Mouse (Mus musculus): ENCODE measurements around the gene Sytl3. TPM values are rescaled to one million over a fixed set of nuclear protein-coding genes. Genes with fewer than 3 reads are reported as not detected.
A peak's percentile ranks its signal among the peaks of the same experiment; 100 is the strongest.

Gene Sytl3
- total RNA-seq, 2 experiments from 2014 or later = 0.19 to 0.25 TPM

GRCm38 (mm10) chr17:6773249-6773966 is 114.5 kb downstream of the Sytl3 start:
- intact Hi-C loops (cut with DNase I) = loop anchor here (5.0 kb wide), 1 partner anchor 119 kb away; no protein-coding TSS in a partner anchor
- DNase-seq = no peak

- intact Hi-C loops (cut with DNase I) = no loop called here
- DNase-seq = no peak
Measured at GRCm38 (mm10) chr17:6775221-6775620, 116.3 kb downstream of the Sytl3 start.

GRCm38 (mm10) chr17:6775671-6776070 is 116.8 kb downstream of the Sytl3 start:
- intact Hi-C loops (cut with DNase I) = no loop called here

DNA sequence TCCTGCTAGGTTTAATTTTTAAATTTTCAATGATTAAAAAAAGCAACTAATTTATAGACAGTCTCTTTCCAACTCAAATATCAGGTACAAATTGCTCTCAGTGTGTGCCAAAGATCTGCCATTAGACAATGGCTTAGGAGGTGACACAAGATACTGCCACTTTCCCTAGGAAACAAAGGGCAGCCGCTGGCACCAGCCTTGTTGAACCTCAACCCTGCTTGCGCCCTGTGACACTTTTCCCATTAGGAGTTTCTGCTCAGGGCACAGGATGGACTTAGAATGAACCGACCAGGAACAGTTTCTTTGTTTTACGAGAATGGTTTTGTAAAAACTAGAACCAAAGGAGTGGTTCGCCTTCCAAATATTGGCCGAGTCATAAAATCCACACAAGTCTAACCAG is 117.2 kb downstream of the Sytl3 start:
- intact Hi-C loops (cut with DNase I) = no loop called here
- DNase-seq = no peak

More at GRCm38 (mm10) chr17:6775671-6776070, 116.8 kb downstream of the Sytl3 start:
- no peak for DNase-seq

DNA sequence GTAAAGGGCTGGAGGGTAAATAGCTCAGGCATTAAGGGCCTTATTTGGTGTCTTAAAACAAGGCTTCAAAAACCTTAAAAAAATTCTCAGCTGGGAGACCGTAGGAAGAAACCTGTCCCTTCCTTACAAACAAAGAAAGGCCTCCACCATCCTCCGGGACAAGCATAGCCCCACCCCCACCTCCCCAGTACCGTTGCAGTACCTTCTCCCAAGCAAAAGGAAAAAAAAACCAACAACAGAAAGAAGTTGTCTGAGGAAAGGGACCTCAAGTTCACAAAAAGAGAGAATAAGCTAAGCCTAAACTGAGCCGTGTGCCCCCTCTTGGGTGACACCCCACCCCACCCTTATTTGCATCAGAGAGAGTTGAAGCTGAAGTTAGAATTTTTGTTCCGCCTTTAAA is 117.7 kb downstream of the Sytl3 start:
- DNase-seq = no peak

GRCm38 (mm10) chr17:6777061-6777460 is 118.2 kb downstream of the Sytl3 start:
- intact Hi-C loops (cut with DNase I) = no loop called here

More for the DNA sequence above, 117.7 kb downstream of the Sytl3 start:
- intact Hi-C loops (cut with DNase I) = no loop called here

DNA sequence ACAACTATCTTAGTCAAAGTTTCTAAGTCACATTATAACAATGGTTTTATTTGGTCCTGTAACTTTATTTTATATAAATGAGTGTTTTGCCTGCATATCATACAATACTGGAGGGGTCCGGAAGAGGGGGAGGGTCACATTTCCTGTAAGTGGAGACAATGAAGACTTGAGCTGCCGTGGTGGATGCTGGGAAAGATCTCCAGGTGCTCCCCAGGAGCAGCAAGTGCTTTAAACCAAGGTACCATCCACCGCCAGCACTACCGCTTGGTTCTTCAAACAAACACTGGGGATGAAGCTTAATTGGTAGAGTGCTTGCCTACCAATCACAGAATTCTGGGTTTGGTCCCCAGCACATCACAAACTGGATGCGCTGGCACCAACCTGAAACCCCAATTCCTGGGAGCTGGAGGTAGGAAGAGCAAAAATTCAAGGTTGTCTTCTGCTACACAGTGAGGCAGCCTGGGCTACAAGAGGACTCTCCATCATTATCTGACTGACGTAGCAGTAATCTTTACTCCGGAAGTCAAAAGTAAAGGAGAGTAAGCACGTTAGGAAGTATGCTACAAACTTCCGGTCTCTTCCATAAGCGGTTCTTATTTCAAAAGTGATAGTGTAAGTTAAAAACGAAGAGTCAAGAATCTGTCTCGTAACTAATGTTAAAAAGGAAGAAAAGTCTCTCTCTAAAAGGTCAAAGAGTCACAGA is 118.9 kb downstream of the Sytl3 start:
- intact Hi-C loops (cut with DNase I) = no loop called here
- DNase-seq = no peak

More at GRCm38 (mm10) chr17:6777061-6777460, 118.2 kb downstream of the Sytl3 start:
- no peak for DNase-seq

GRCm38 (mm10) chr17:6778332-6778683 is 119.4 kb downstream of the Sytl3 start:
- DNase-seq = peak; percentile 57 to 73
- intact Hi-C loops (cut with DNase I) = no loop called here

DNA sequence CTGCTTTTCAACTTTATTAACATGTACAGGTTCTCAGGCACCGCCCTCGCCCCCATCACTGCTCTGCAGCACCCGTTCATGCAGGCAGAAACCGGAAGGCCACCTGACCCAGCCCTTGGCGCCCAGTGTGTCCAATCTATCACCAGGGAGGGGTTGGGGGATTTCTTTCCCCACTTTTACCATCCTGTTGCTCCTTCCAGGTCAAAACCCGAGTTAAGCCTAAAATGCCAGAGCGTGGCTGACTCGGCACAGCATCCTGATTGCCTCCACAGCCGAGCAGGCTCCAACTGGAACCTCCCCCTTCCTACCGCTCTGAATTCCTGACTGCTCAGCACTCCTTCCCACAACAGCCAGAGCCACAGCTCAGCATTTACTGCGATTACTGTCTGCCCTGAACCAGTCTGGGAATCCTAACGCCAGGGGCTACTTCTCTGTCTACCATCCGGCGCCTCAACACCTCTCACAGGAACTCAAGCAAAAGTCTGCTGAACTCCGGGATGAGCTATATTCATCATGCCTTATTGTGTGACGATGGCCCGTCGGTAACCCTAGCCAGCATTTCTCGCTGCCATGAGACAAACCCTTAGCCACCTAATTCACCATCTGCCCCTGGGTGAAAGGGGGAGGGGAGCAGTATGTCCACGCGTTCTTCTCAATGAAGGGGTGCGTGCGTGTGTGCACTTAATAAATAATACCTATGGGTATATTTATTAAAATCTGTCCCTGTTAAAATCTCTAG is 120.0 kb downstream of the Sytl3 start:
- intact Hi-C loops (cut with DNase I) = no loop called here
- DNase-seq = peak; percentile 42 to 62

GRCm38 (mm10) chr17:6779632-6780031 is 120.7 kb downstream of the Sytl3 start:
- intact Hi-C loops (cut with DNase I) = no loop called here
- DNase-seq = no peak

DNA sequence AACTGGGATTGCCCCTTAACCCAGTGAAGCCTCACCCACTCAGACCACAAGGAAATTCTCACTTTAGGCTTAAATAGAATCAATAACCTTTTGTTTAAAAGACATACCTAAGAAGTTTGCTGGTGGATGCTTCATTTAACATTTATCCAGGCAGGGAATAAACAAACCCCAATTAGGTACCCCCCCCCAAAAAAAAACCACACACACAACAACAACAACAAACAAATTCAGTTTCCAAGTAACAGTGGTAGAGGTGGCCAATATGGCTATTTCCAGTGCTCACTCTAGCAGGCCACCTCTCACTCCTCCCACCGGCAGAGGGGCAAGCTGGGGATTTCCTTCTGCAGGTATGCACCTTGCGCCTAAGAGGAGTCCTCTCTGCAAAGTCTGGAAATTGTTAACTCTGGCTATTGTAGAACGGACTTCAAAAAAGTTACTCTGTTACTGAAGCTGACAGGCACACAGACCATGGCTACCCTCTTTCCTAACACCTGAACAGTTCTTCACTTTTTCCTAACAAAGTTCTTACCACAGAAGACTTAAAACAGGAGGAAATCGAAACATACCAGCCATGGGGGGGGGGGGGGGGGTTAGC is 121.7 kb downstream of the Sytl3 start:
- DNase-seq = no peak
- intact Hi-C loops (cut with DNase I) = no loop called here

DNA sequence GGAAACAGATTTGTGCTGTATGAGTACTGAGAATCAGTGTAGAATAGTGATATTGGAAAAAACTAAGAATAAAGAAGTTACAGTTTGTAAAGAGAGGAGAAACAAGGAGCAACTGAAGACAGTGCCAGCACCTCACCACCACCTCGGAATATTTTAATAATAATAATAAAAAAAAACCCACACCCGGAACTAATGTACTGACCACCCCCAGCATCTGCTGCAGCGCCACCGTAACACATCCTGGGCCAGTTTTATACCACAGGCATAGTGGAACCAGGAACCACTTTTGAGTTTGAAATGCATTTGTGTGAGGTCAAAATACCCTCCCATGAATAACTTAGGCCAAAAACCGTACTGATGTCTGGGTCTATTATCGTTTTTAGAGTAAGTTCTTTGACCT is 122.4 kb downstream of the Sytl3 start:
- no peak for DNase-seq
- intact Hi-C loops (cut with DNase I) = no loop called here

GRCm38 (mm10) chr17:6782033-6782526 is 123.2 kb downstream of the Sytl3 start:
- peak in 1 of 2 experiments; percentile 43 for DNase-seq
- intact Hi-C loops (cut with DNase I) = loop anchor here (2.0 kb wide), 1 partner anchor 47 kb away; no protein-coding TSS in a partner anchor

DNA sequence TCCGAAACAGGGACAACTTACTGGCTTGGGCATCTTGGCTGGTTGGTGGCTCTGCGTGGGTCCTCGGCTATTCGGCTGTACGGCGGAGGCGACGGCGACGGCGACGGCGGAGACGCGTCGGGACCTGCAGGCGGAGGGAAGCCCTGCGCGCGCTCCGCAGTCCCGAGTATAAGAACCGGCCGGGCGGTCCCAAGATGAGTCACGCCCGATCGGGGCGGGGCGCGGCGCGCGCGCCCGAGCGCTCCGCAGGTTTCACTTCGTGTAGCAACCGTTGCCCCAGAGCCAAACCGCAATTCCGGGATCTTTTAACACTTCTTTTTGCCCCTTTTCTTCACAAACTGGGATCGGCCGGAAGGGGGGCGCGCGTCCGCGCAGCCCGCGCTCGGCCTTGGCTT is 123.7 kb downstream of the Sytl3 start, which contains the start of gene Ezr:
TSS of gene Ezr (minus strand) at position 174 of the 395 bp plus-strand sequence.
- intact Hi-C loops (cut with DNase I) = loop anchor here (2.0 kb wide), 1 partner anchor 46 kb away; no protein-coding TSS in a partner anchor
- peak; percentile 88 to 90 for DNase-seq

GRCm38 (mm10) chr17:6783006-6783661 is 124.2 kb downstream of the Sytl3 start:
- peak; percentile 52 to 66 for DNase-seq
- intact Hi-C loops (cut with DNase I) = loop anchor here (2.0 kb wide), 1 partner anchor 46 kb away; no protein-coding TSS in a partner anchor

GRCm38 (mm10) chr17:6783756-6784357 is 125.0 kb downstream of the Sytl3 start:
- intact Hi-C loops (cut with DNase I) = loop anchor here (2.0 kb wide), 1 partner anchor 45 kb away; no protein-coding TSS in a partner anchor
- no peak for DNase-seq

- intact Hi-C loops (cut with DNase I) = loop anchor here (5.0 kb wide), 1 partner anchor 105 kb away; no protein-coding TSS in a partner anchor
- no peak for DNase-seq
Measured at GRCm38 (mm10) chr17:6787241-6787640, 128.3 kb downstream of the Sytl3 start.

Measured in heart, postnatal 36 days (tissue).